Mouse (Mus musculus) heart, embryonic 12.5 days (tissue): ENCODE measurements around the gene Btbd35f26. TPM values are rescaled to one million over a fixed set of nuclear protein-coding genes. Genes with fewer than 3 reads are reported as not detected.
"Not testable (repeated sequence)": the region's sequence is repeated elsewhere in the genome, so short reads cannot be mapped to it uniquely, and the experiment has no call there.

ENCODE experiments used
- ATAC-seq: fragments of 200-750 bp; cut with Nextera tagmentation; 2 replicates; pipeline ENCODE4 v1.8.0; 2017; ENCODE audit warnings: moderate TSS enrichment, moderate library complexity; ENCODE audit not compliant: insufficient number of reproducible peaks, low FRiP score
- H3K27ac ChIP-seq: fragments of 300-500 bp; sonication (generic); 2 replicates; pipeline ENCODE4 v1.5.1; 2016; ENCODE audit warnings: mild to moderate bottlenecking, moderate library complexity; ENCODE audit not compliant: poor library complexity, severe bottlenecking
- H3K27me3 ChIP-seq: fragments of 300-500 bp; sonication (generic); replicated peaks from 2 replicates; pipeline ENCODE4 v1.6.1; 2016; ENCODE audit warnings: mild to moderate bottlenecking, moderate library complexity
- H3K36me3 ChIP-seq: fragments of 300-500 bp; sonication (generic); 2 replicates; pipeline ENCODE4 v1.6.1; 2016; ENCODE audit warnings: mild to moderate bottlenecking, moderate library complexity
- H3K4me1 ChIP-seq: fragments of 300-500 bp; sonication (generic); replicated peaks from 2 replicates; pipeline ENCODE4 v1.6.1; 2016; ENCODE audit warnings: mild to moderate bottlenecking
- H3K4me2 ChIP-seq: fragments of 300-500 bp; sonication (generic); 2 replicates; pipeline ENCODE4 v1.6.1; 2016; ENCODE audit warnings: mild to moderate bottlenecking, moderate library complexity
- H3K4me3 ChIP-seq: fragments of 300-500 bp; sonication (generic); 2 replicates; pipeline ENCODE4 v1.5.1; 2016; ENCODE audit warnings: mild to moderate bottlenecking
- H3K9ac ChIP-seq: fragments of 300-500 bp; sonication (generic); 2 replicates; pipeline ENCODE4 v1.6.1; 2016; ENCODE audit warnings: mild to moderate bottlenecking, moderate library complexity
- H3K9me3 ChIP-seq: fragments of 300-500 bp; sonication (generic); replicated peaks from 2 replicates; pipeline ENCODE4 v1.6.1; 2016; ENCODE audit warnings: mild to moderate bottlenecking, moderate library complexity
- WGBS: fragments of 180-500 bp; shearing (Covaris S2); methylation state at CpG from one replicate; pipeline ENCODE4 v1.1.7; 2016; 5-methylcytosine and 5-hydroxymethylcytosine counted together
- polyA plus RNA-seq: library from polyadenylated mRNA; unstranded; fragments of >200 nt; fragmentation: Nextera tagmentation; extraction: Ambion mirVana; gene quantifications from 2 replicates; pipeline ENCODE4 v1.2.1, GENCODE M21; 2016

The Btbd35f26 gene
- not detected in 2 replicates for polyA plus RNA-seq

GRCm38 (mm10) chrX:31336154-31336553 is at the start of gene Btbd35f26:
Btbd35f26 (plus strand) TSS chrX:31336454.
- H3K4me1 ChIP-seq, H3K36me3 ChIP-seq, H3K9ac ChIP-seq, ATAC-seq, H3K4me2 ChIP-seq, H3K27me3 ChIP-seq, H3K4me3 ChIP-seq, H3K9me3 ChIP-seq, H3K27ac ChIP-seq: not testable (repeated sequence)
- no CpG with 5 or more reads among the region's 4 CpGs for WGBS

- not testable (repeated sequence) for H3K4me2 ChIP-seq, H3K4me3 ChIP-seq, H3K9me3 ChIP-seq, H3K27me3 ChIP-seq, H3K4me1 ChIP-seq, H3K36me3 ChIP-seq, ATAC-seq, H3K9ac ChIP-seq, H3K27ac ChIP-seq
- 68% methylated on average over 2 of the region's 4 CpGs for WGBS
These were observed 5.7 kb downstream of the Btbd35f26 start for GRCm38 (mm10) chrX:31341924-31342323.

GRCm38 (mm10) chrX:31383818-31384217 is 47.6 kb downstream of the Btbd35f26 start, which contains the start of gene Btbd35f19:
Btbd35f19 (minus strand) TSS chrX:31383918.
- not testable (repeated sequence) for ATAC-seq, H3K4me3 ChIP-seq, H3K9ac ChIP-seq, H3K27ac ChIP-seq, H3K9me3 ChIP-seq, H3K36me3 ChIP-seq, H3K27me3 ChIP-seq, H3K4me1 ChIP-seq, H3K4me2 ChIP-seq
- WGBS = no CpG with 5 or more reads among the region's 4 CpGs

Other genes starting within 250 kb of the Btbd35f26 start
- gene Btbd35f29, start 218.8 kb upstream of the Btbd35f26 start, polyA plus RNA-seq = not detected in 2 replicates
- gene Spin2f, start 82.6 kb upstream of the Btbd35f26 start, polyA plus RNA-seq = not detected in 2 replicates
- gene Btbd35f19, start 47.5 kb downstream of the Btbd35f26 start, polyA plus RNA-seq = not detected in 2 replicates
- gene Gm21883, start 237.8 kb downstream of the Btbd35f26 start, polyA plus RNA-seq = not detected in 2 replicates